Mouse (Mus musculus) liver, postnatal 0 days (tissue): ENCODE measurements around the gene H2-M10.6.
A peak's percentile ranks its signal among the peaks of the same experiment; 100 is the strongest.

Experiments
- CTCF ChIP-seq: sonication (generic); IDR thresholded peaks from 2 replicates; pipeline ENCODE4 v1.5.1; 2016; ENCODE audit warnings: antibody characterized with exemption, low read depth
- EP300 ChIP-seq: IDR thresholded peaks from 2 replicates; pipeline ENCODE4 v1.6.1; 2016; ENCODE audit warnings: antibody characterized with exemption, low read depth, mild to moderate bottlenecking

DNA sequence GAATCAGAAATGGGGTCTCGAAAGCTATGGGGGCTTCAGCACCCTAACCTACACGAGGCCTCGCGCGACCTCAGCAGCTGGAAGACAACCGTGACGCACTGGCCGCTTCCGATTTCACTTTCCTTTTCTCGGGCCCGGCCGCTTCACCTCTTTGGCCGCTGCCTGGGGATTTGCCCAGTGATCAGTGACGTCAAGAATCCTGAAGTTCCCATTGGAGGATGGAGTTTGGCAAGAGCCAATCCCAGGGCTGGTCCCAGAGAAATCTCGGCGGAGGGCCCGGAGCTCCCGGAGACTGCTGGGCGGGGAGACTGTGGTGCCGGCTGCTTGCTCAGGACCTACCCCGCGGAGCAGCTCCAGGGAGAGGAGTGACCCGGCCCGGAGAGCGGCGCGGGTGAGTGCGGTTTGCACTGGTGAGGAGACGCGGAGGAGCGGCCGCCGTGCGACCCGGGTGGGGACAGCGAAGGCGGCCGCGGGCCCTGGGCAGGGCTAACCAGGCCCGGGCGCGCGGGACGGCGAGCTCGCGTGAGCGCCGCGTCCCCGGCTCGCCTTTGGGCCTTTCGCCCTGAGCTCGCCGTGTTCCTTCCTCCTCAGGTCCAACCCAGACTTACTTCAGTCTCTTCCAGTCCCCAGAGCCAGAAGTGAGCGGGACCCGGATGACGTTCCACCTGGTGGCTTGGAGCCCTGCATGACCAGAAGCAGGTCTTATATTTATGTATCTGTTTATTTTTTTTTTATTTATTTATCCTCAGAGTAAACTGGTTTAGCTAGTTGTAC is 25.1 kb downstream of the H2-M10.6 start, which contains the start of gene Trim26:
- TF ChIP-seq EP300 (peak; percentile 31; the same call in 1 of the 2 replicates), CTCF (no peak)
